Mouse (Mus musculus): Measurements from ENCODE around the gene Olfr1085.
"Not testable (repeated sequence)": the region's sequence is repeated elsewhere in the genome, so short reads cannot be mapped to it uniquely, and the experiment has no call there.

Gene Olfr1085

GRCm38 (mm10) chr2:86661919-86662318 is at the start of gene Olfr1085:
Olfr1085 (minus strand) TSS chr2:86662019.
- no peak for DNase-seq (ENCODE audit: low read depth in 2 of 2, low spot score in 2 of 2)

- DNase-seq (ENCODE audit: low read depth in 2 of 2, low spot score in 2 of 2), result no peak
These were observed 36.5 kb upstream of the Olfr1085 start, which contains the start of gene Olfr1087 for GRCm38 (mm10) chr2:86698295-86698694. Olfr1087 (minus strand) TSS chr2:86698395.

- no peak for DNase-seq (ENCODE audit: low read depth in 2 of 2, low spot score in 2 of 2)
These were observed 18.2 kb upstream of the Olfr1085 start, which contains the start of gene Olfr1086 for GRCm38 (mm10) chr2:86679992-86680391. Olfr1086 (minus strand) TSS chr2:86680092.

GRCm38 (mm10) chr2:86639625-86640024 is 22.2 kb downstream of the Olfr1085 start, which contains the start of gene Olfr1084:
Olfr1084 (minus strand) TSS chr2:86639725.
- DNase-seq (ENCODE audit: low read depth in 2 of 2, low spot score in 2 of 2), result not testable (repeated sequence)

Measured in CD8-positive naive resting alpha-beta T cell, adult 2 months (primary cell).